Mouse (Mus musculus): ENCODE results near the gene Mrpl42. TPM values are rescaled to one million over a fixed set of nuclear protein-coding genes. Genes with fewer than 3 reads are reported as not detected.
A peak's percentile ranks its signal among the peaks of the same experiment; 100 is the strongest.

The Mrpl42 gene
- total RNA-seq, 2 experiments from 2014 or later = 220 to 294 TPM

GRCm38 (mm10) chr10:95462231-95462630 lies 39.5 kb downstream of the Mrpl42 start:
- ATAC-seq (replicated peaks; ENCODE audit: poor library complexity, severe bottlenecking) = no peak

GRCm38 (mm10) chr10:95461053-95461553 lies 40.6 kb downstream of the Mrpl42 start:
- no peak for ATAC-seq (replicated peaks; ENCODE audit: poor library complexity, severe bottlenecking)

GRCm38 (mm10) chr10:95458050-95458806 lies 43.5 kb downstream of the Mrpl42 start:
- no peak for ATAC-seq (replicated peaks; ENCODE audit: poor library complexity, severe bottlenecking)

- ATAC-seq (replicated peaks; ENCODE audit: poor library complexity, severe bottlenecking) = no peak
Observed at GRCm38 (mm10) chr10:95457367-95458049, 44.2 kb downstream of the Mrpl42 start.

GRCm38 (mm10) chr10:95456103-95456502 lies 45.6 kb downstream of the Mrpl42 start:
- no peak for ATAC-seq (replicated peaks; ENCODE audit: poor library complexity, severe bottlenecking)

- ATAC-seq (replicated peaks; ENCODE audit: poor library complexity, severe bottlenecking) = no peak
Observed at GRCm38 (mm10) chr10:95453282-95453681, 48.5 kb downstream of the Mrpl42 start.

GRCm38 (mm10) chr10:95449033-95449432 lies 52.7 kb downstream of the Mrpl42 start:
- peak; percentile 53 for ATAC-seq (replicated peaks; ENCODE audit: poor library complexity, severe bottlenecking)

GRCm38 (mm10) chr10:95447954-95448353 lies 53.8 kb downstream of the Mrpl42 start:
- ATAC-seq (replicated peaks; ENCODE audit: poor library complexity, severe bottlenecking) = peak; percentile 67

- no peak for ATAC-seq (replicated peaks; ENCODE audit: poor library complexity, severe bottlenecking)
Observed at GRCm38 (mm10) chr10:95445104-95446056, 56.4 kb downstream of the Mrpl42 start.

- peak; percentile 86 for ATAC-seq (replicated peaks; ENCODE audit: poor library complexity, severe bottlenecking)
Observed at GRCm38 (mm10) chr10:95442334-95442733, 59.4 kb downstream of the Mrpl42 start.

GRCm38 (mm10) chr10:95440566-95440965 lies 61.2 kb downstream of the Mrpl42 start:
- no peak for ATAC-seq (replicated peaks; ENCODE audit: poor library complexity, severe bottlenecking)

- ATAC-seq (replicated peaks; ENCODE audit: poor library complexity, severe bottlenecking) = no peak
Observed at GRCm38 (mm10) chr10:95439718-95440339, 61.9 kb downstream of the Mrpl42 start.

- no peak for ATAC-seq (replicated peaks; ENCODE audit: poor library complexity, severe bottlenecking)
Observed at GRCm38 (mm10) chr10:95438941-95439340, 62.8 kb downstream of the Mrpl42 start.

Other genes starting within 250 kb of the Mrpl42 start
- gene Cradd, start 177.8 kb downstream of the Mrpl42 start, total RNA-seq (2014; fragmentation: Nextera tagmentation) = 15.0 and 15.5 TPM in 2 replicates
- gene Cradd, start 177.8 kb downstream of the Mrpl42 start, total RNA-seq (2017) = 3.3 and 5.3 TPM in 2 replicates
- gene Socs2, start 84.8 kb downstream of the Mrpl42 start, total RNA-seq (2014; fragmentation: Nextera tagmentation) = not detected in 2 replicates
- not detected in 2 replicates for gene Socs2, start 84.8 kb downstream of the Mrpl42 start, total RNA-seq (2017)
- 256 and 281 TPM in 2 replicates for gene Ube2n, start 13.2 kb upstream of the Mrpl42 start, total RNA-seq (2014; fragmentation: Nextera tagmentation)
- gene Ube2n, start 13.2 kb upstream of the Mrpl42 start, total RNA-seq (2017) = 117 and 134 TPM in 2 replicates
- 29.7 and 51.7 TPM in 2 replicates for gene Nudt4, start 62.2 kb upstream of the Mrpl42 start, total RNA-seq (2014; fragmentation: Nextera tagmentation)
- gene Nudt4, start 62.2 kb upstream of the Mrpl42 start, total RNA-seq (2017) = 50.5 and 52.8 TPM in 2 replicates
- not detected in 2 replicates for gene Anapc15-ps, start 171.5 kb upstream of the Mrpl42 start, total RNA-seq (2014; fragmentation: Nextera tagmentation)
- 1.6 and 3.6 TPM in 2 replicates for gene Anapc15-ps, start 171.5 kb upstream of the Mrpl42 start, total RNA-seq (2017)

Measured in granulocyte monocyte progenitor cell, adult 5-6 weeks (primary cell).